Mouse (Mus musculus) gastrocnemius, postnatal 36 days (tissue): ENCODE measurements around the gene Tmem230. TPM values are rescaled to one million over a fixed set of nuclear protein-coding genes. Genes with fewer than 3 reads are reported as not detected.
"Not testable (repeated sequence)": the region's sequence is repeated elsewhere in the genome, so short reads cannot be mapped to it uniquely, and the experiment has no call there.

Experiments
- DNase-seq, 2 experiments: peaks; one replicate each; pipeline ENCODE4 v3.0.0; 2022
- intact Hi-C: fragments of 180-260 bp; cut with DNase I; formaldehyde crosslinking; loops from one replicate; pipeline ENCODE4 v1.15.1; 2025
- long read RNA-seq, 2 experiments: library from polyadenylated mRNA; stranded (forward); transcript quantifications; one replicate each; pipeline ENCODE4 v2.0.0; 2021
- total RNA-seq, 2 experiments: library from RNA; stranded (reverse); gene quantifications; 2 replicates each; pipeline ENCODE4 v1.2.3; 2021

Gene Tmem230
- total RNA-seq = 10 to 100 TPM; 18.1 to 22.8 TPM
- long read RNA-seq, experiment 1, transcript Tmem230-201 (4 exons, 1,612 nt) = major isoform, 29 of 50 reads
- long read RNA-seq, experiment 1, partial matches to known transcripts = 0 of 50 reads
- long read RNA-seq, experiment 1, other reads (novel, unspliced or antisense) = 15 of 50 reads
- long read RNA-seq, experiment 2, transcript Tmem230-201 (4 exons, 1,612 nt) = major isoform, 39 of 64 reads
- long read RNA-seq, experiment 2, partial matches to known transcripts = 0 of 64 reads
- long read RNA-seq, experiment 2, other reads (novel, unspliced or antisense) = 21 of 64 reads

DNA sequence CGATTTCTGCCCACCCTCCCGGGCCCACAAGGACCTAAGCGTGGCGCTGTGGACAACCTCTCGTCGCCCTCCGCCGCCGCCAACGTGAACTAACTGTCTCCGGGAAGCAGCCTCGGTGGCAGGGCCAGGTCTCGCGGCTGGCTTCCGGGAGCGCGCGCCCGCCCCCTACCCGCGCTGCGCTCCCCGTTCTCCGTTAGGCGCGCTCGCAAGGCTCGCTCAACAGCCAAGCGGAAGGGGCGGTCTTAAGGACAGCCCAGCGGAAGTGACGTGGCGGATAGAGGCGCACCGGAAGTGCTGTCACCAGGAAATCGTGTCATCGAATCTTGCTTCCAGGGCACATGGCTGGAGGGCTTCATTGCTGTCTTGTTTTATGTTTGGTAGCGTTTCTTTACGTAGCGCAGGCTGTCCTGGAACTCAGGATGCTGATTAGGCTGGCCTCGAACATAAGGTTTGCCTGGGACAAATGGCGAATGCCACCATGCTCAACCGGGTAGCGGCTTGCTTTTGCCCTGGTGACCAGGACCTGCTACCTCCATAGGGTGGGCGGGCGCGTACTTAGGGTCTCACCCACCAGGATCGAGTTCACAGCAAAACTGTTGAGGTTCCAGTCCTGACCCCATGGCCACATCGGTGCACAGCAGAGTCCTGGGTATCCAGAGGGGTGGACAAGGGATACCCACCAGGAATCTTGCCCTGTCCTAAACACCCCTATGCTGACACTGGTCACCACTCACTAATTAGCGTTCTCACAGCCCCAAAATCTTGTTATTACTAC, at the start of gene Tmem230:
Gene Tmem230 (minus strand): TSS at position 269 of the 775 bp plus-strand sequence.
- DNase-seq = peak; percentile 90
- intact Hi-C loops = loop anchor here (10.0 kb wide), 1 partner anchor 423 kb away; no protein-coding TSS in a partner anchor

DNA sequence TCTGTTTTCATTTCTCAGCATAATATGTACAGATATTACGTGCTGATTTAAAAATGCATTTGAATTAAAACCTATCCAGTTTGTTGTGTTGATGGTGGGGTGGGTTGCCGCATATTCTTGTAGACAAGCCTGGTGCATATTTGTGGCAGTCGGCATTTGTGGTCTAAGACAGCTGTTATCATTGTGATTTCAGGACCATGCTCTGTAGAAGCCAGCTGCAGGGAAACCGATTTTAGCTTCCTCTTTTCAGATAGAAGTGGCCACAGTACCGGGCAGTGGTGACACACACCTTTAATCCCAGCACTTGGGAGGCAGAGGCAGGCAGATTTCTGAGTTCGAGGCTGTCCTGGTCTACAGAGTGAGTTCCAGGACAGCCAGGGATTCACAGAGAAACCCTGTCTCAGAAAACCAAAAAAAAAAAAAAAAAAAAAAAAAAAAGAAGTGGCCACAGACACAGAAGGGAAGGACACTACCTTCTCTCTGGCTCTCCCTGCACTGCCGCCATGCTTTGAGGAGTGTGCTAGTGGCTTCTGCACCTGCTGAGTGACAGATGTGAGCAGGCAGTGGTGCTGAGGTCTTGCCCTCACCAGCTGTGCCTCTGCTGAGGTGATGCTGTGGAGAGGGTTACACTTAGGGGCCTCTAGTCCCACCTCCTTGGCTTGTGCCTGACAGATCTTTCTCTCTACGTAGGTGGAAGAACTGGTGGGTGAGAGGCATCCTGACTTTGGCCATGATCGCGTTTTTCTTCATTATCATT, 46.3 kb upstream of the Tmem230 start:
- intact Hi-C loops = no loop called here
- no peak for DNase-seq

DNA sequence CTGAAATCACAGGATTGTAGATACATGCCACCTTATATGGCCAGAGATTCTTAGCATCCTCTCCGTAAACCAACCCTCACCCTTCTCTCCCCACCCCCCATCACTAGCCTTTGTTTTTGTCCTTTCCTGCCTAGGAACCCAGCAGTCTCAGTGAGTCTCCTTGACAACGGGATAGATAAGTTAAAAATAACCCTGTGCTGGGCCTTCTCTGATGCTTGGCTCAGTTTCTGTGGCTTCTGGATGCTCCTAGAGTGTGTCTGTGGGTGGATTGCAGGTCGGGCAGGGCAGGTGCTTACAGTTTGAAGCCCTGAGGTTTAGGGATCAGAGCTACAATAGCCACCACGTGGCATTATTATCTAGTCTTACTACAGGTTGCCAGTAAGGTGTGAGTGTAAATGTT, 44.5 kb upstream of the Tmem230 start:
- intact Hi-C loops = no loop called here
- DNase-seq = no peak

DNA sequence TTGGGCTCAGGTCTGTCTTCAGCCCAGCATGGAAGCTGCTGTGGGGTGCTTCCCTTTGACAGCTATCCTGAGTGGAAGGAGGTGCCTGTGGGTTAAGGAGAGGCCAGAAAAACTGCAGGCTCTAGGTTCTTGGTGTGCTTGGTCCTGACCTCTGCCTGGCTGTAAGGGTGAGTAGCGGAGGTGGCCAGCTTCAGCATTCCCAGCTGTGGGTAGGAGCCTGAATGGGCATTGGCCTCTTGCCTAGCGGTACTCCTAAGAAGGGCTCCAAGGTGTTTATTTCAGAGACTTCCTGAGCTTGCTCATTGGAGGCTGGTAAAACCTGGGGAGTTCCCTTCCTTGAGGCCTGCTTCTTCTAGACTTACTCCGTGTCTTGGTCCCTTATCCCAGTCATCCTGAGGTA, 43.7 kb upstream of the Tmem230 start:
- intact Hi-C loops = no loop called here
- peak in 1 of 2 experiments; percentile 38 for DNase-seq

GRCm38 (mm10) chr2:132290808-132291207, 43.2 kb upstream of the Tmem230 start:
- DNase-seq = no peak

DNA sequence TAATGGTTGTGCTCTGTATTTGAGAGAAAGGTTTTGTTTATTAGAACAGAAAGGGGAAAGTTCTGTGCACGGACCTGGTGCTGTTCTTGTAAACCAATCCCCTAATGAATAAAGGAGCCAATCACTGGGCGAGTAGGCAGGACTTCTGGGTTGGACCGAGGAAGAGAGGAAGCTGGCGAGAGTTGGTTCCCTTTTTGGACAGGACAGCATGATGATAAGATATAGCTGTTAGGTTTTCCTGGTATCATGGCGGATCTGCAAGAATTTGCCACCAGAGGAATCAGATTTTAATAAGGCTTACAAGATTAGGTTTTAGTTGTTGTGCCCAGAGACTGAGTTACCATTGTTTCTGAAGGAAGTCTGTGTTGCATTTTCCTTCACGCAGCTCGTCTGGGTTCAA, 41.6 kb upstream of the Tmem230 start:
- intact Hi-C loops, DNase-seq: not testable (repeated sequence)

More at GRCm38 (mm10) chr2:132290808-132291207, 43.2 kb upstream of the Tmem230 start:
- intact Hi-C loops = no loop called here

DNA sequence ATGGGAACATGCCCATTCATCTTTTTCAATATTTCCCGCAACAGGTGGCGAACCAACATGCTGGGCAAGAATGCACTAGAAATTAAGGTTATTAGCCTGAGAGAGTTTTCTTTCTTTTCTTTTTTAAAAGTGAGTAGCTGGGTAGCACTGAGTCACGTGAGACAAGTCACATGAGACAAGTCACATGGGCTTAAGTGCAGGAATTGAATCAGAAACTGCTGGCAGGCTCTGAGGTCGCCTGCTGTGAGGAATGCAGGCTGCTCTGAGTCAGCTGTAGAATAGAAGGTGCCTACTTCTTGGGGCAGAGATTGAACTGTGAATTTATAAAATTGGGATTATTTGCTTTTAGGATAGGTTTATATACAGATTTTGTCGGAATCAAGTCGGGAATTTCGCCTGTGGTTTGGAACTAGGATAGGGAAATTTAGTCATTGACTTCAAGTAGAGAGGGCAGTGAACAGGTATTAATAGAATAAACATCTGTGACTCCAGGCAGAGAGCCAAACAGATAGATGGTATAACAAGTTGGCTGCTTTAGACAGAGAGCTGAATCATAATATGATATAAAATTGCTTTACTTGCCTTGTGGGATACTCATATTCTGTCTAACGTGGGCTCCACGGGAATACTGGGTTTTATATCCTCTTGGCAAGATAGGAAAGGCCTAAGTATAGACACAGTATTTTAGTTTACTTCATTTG, 38.9 kb upstream of the Tmem230 start:
- no peak for DNase-seq
- intact Hi-C loops = no loop called here

GRCm38 (mm10) chr2:132285722-132286121, 38.1 kb upstream of the Tmem230 start:
- intact Hi-C loops, DNase-seq: not testable (repeated sequence)

GRCm38 (mm10) chr2:132284492-132285139, 37.0 kb upstream of the Tmem230 start:
- intact Hi-C loops = no loop called here
- DNase-seq = peak in 1 of 2 experiments; percentile 44

DNA sequence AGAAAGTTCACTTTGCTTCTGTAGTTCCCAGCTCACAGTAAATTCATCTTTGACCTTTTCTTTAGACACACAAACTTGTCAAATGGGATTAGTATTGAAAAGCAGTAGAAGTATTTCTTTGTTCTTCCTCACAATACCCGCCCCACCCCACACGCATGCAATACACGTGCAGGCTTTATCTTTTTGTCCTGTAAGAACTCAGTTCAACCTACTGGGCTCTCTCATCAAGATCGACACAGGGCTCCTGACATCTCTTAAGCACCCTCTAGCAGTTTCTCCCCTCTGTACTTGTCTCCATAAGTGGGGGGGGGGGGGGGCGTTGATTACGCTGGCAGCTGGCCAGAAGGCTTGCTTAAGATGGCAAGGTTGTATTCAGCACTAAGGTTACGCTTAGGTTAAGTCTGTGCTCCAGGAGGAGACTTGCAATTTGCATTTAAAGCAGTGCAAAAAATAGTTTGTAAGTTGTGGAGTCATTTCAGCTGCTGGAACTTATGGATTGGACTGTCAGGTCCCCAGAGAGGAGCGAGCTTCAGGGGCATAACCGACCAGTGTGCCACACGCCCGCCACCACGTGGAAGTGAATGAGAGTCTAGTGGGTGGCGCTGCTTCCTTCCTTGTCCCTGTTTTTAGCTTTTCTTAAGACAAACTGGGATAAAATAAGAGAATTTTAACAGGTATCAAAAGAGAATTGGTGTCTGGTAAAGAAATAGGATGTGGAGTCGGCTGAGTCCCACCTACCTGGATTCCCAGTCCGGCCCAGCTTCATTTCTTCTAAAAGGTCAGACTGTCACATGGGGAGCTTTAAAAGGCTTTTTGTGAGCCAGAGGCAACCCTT, 35.8 kb upstream of the Tmem230 start:
- DNase-seq = no peak
- intact Hi-C loops = no loop called here

- intact Hi-C loops = no loop called here
Measured at GRCm38 (mm10) chr2:132282453-132283174, 35.0 kb upstream of the Tmem230 start.

DNA sequence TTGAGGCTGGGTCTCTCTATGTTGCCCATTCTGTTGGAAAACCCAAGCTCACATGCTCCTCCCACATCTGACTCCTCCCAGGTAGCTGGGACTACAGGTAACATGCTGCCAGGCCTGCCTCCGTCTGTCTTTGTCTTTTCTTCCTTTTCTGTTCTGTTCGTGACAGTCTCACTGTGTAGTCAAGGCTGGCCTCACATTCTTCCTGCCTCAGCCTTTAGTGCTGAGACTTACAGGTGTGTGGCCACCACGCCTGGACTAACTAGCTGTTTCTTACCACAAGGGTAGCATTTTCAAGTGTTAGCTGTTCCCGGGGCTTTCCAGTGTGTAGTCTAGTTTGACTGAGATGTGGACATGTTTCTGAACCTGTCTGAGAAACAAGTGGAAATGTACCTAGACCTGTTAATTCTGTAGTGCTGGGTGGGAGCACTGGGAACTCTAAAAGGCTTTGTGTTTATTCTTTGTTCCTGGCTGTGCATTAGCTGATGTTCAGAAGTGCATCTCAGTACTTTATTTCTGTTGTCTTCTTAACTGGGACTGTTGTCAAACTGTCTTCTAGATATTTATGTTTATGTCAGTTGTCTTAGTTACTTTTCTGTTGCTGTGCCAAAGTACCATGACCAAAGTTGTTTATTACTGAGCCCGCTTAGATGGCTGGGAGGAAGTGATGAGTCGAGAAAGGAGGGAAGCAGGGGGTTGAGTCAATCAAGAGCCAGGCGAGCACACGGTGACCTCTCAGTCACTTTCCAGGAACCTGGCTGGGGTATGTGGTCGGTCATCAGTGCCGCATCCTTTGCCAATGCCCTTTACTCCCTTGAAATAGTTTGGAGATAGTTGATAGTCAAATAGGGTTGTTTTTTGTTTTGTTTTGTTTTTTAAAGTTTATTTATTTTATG, 34.2 kb upstream of the Tmem230 start:
- DNase-seq = no peak
- intact Hi-C loops = no loop called here

More at GRCm38 (mm10) chr2:132282453-132283174, 35.0 kb upstream of the Tmem230 start:
- DNase-seq = no peak

- no peak for DNase-seq
- intact Hi-C loops = no loop called here
Measured at GRCm38 (mm10) chr2:132280518-132281120, 33.0 kb upstream of the Tmem230 start.

- intact Hi-C loops = no loop called here
- DNase-seq = peak in 1 of 2 experiments; percentile 16
Measured at GRCm38 (mm10) chr2:132279978-132280377, 32.4 kb upstream of the Tmem230 start.

- intact Hi-C loops = no loop called here
- DNase-seq = no peak
Measured at GRCm38 (mm10) chr2:132279336-132279882, 31.8 kb upstream of the Tmem230 start.

- no peak for DNase-seq
- intact Hi-C loops = no loop called here
Measured at GRCm38 (mm10) chr2:132278273-132278853, 30.8 kb upstream of the Tmem230 start.
